ENCODE assay signal across 9 mouse cellular contexts in the genomic region with DNA sequence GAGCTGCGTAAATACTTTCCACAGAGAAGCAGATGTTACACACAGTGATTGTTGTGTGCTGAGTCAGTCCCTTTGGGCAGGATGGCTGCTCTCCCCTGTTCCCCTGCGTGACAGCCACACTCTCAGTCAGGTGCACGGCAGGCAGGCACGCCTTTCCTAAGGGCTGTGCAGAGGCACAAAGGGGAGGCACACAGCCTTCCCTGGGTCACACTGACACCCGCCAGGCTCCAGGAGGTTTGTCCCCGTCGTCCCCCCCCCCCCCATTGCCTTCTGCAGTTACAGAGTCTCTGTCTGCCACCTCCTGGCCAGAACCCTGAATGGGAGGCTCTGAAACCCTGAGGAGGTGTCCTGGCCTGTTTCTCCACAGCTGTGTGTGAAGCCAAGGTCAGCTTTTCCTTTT.
DNase-seq lines count a peak whose midpoint lies in the region; ATAC-seq and TF ChIP-seq lines count a peak whose summit lies in the region.
"Had no signal": no experiment of that assay in that cellular context is flagged by ENCODE, and none has a peak within 500 bp of the region (broad histone marks: within the 10 kb centered on the region; RNA-seq: fewer than 3 reads in every experiment).

No protein-coding gene starts in this region.

- H3K4me1 ChIP-seq in lung, embryonic 14.5 days (ENCODE audit: insufficient read depth) = no peaks in the 10 kb centered on the region
- peaks cover 2% of the 10 kb centered on the region; the same call in 1 of the 2 replicates for H3K4me1 ChIP-seq in lung, adult 2 months (ENCODE audit: control insufficient read depth, insufficient read depth, low read length)
- H3K4me1 ChIP-seq: hindbrain, embryonic 15.5 days had no signal

- H3K4me2 ChIP-seq in lung, embryonic 14.5 days = no peak overlapping the region
- H3K4me2 ChIP-seq: hindbrain, embryonic 15.5 days had no signal

- H3K9me3 ChIP-seq in lung, embryonic 14.5 days (ENCODE audit: low read depth, low read length) = no peaks in the 10 kb centered on the region
- H3K9me3 ChIP-seq: hindbrain, embryonic 15.5 days had no signal

- no peak overlapping the region for H3K9ac ChIP-seq in lung, embryonic 14.5 days
- H3K9ac ChIP-seq: hindbrain, embryonic 15.5 days had no signal

- no peak overlapping the region for H3K27ac ChIP-seq in lung, embryonic 14.5 days (ENCODE audit: low read depth)
- H3K27ac ChIP-seq: hindbrain, embryonic 15.5 days had no signal

- no peaks in the 10 kb centered on the region for H3K27me3 ChIP-seq in lung, embryonic 14.5 days (ENCODE audit: insufficient read depth, low read length)
- H3K27me3 ChIP-seq: hindbrain, embryonic 15.5 days had no signal

- peak; percentile 21 for DNase-seq in cerebellum, adult 9-10 months
- no peak for DNase-seq in cerebellum, postnatal 14 days
- peak; percentile 46 for DNase-seq in lung, embryonic 14.5 days
- no peak for DNase-seq in lung, adult 2 months
- DNase-seq in WW6 (ENCODE audit: low read depth, low spot score) = peak; percentile 29
- DNase-seq in retina, postnatal 1 day = peak; percentile 57
- no peak for DNase-seq in left cerebral cortex, adult 8-10 months (ENCODE audit: low spot score in 2 of 2)

- TF ChIP-seq POLR2A in lung, adult 2 months (IDR thresholded peaks at IDR 0.05; ENCODE audit: borderline replicate concordance, extremely low read depth, low read depth, low read length) = no peak

- no peak overlapping the region for H3K4me3 ChIP-seq in lung, embryonic 14.5 days (ENCODE audit: low read depth, low read length)
- no peak overlapping the region for H3K4me3 ChIP-seq in lung, adult 2 months (replicated peaks; ENCODE audit: extremely low read depth, low read depth, low read length)
- H3K4me3 ChIP-seq: hindbrain, embryonic 15.5 days had no signal

- WGBS in lung, embryonic 14.5 days = 32% methylated on average over 7 of the region's 7 CpGs
- 39% methylated on average over 7 of the region's 7 CpGs for WGBS in lung, adult 2 months

- TF ChIP-seq CTCF in lung, embryonic 14.5 days (IDR thresholded peaks at IDR 0.05; ENCODE audit: low read depth) = peak; percentile 51
- TF ChIP-seq CTCF in lung, adult 2 months (IDR thresholded peaks at IDR 0.05; ENCODE audit: insufficient read depth, low read length) = no peak

- no peak for ATAC-seq in lung, embryonic 14.5 days (ENCODE audit: insufficient read depth)
- ATAC-seq in hematopoietic stem cell, adult 5-6 weeks (replicated peaks in 1 of 2; ENCODE audit: insufficient read depth in 1 of 2, low FRiP score in 2 of 2, low TSS enrichment in 1 of 2, low read depth in 1 of 2, poor library complexity in 2 of 2, severe bottlenecking in 2 of 2) = peak; percentile 22 to 23; a peak in 3 of 4 replicates

- H3K36me3 ChIP-seq in lung, embryonic 14.5 days (ENCODE audit: insufficient read depth) = no peaks in the 10 kb centered on the region
- H3K36me3 ChIP-seq: hindbrain, embryonic 15.5 days had no signal

Comparison
In these comparisons a context has a peak if more than half of its experiments do, and no peak if none do; other contexts are left out.
1. DNase-seq: peak in cerebellum, adult 9-10 months (single experiment), lung, embryonic 14.5 days (single experiment), WW6 (single experiment) and retina, postnatal 1 day (single experiment); none in cerebellum, postnatal 14 days (0 of 2), lung, adult 2 months (single experiment) and left cerebral cortex, adult 8-10 months (0 of 2).